In the genomic region with DNA sequence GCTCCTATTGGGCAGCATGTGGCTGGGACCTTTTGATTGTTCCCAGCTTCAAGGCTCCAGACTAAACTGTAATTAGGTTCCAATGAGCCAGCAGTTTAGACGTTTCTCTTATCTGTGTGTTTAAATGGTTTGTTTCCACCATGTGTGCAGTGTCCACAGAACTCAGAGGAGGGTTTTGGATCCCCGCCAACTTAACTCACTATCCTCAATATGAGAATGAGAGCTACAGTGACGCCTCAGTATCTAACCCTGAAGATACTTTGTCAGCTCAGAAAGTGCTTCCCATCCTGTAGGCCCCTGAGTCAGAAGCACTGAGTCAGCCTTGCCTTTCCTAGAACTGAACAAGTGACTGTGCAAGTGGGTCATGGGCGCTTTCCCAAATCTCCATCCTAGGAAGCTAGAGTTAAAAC, we compare ENCODE assay signal across 16 mouse cellular contexts. TPM values are rescaled to one million over a fixed set of nuclear protein-coding genes. Genes with fewer than 3 reads are reported as not detected.
DNase-seq lines count a peak whose midpoint lies in the region; ATAC-seq and TF ChIP-seq lines count a peak whose summit lies in the region.
"Had no signal": no experiment of that assay in that cellular context is flagged by ENCODE, and none has a peak within 500 bp of the region (broad histone marks: within the 10 kb centered on the region; RNA-seq: fewer than 3 reads in every experiment).

No protein-coding gene starts in this region.

- peak overlapping the region; percentile 44 for H3K27ac ChIP-seq in heart, embryonic 12.5 days (ENCODE audit: poor library complexity, severe bottlenecking)
- no peak overlapping the region for H3K27ac ChIP-seq in stomach, postnatal 0 days (replicated peaks)
- H3K27ac ChIP-seq: embryonic facial prominence, embryonic 10.5 days; limb, embryonic 13.5 days; midbrain, embryonic 12.5 days had no signal

- peaks cover 19% of the 10 kb centered on the region for H3K4me1 ChIP-seq in heart, embryonic 12.5 days (replicated peaks)
- no peaks in the 10 kb centered on the region for H3K4me1 ChIP-seq in stomach, postnatal 0 days (replicated peaks; ENCODE audit: control insufficient read depth, insufficient read depth)
- H3K4me1 ChIP-seq: embryonic facial prominence, embryonic 10.5 days; limb, embryonic 13.5 days; midbrain, embryonic 12.5 days had no signal

- no peak overlapping the region for H3K4me2 ChIP-seq in heart, embryonic 12.5 days
- no peak overlapping the region for H3K4me2 ChIP-seq in stomach, postnatal 0 days (replicated peaks; ENCODE audit: low read depth)
- H3K4me2 ChIP-seq: limb, embryonic 13.5 days; midbrain, embryonic 12.5 days had no signal

- H3K27me3 ChIP-seq in heart, embryonic 12.5 days (replicated peaks), result no peaks in the 10 kb centered on the region
- H3K27me3 ChIP-seq in stomach, postnatal 0 days (ENCODE audit: control insufficient read depth, insufficient read depth, low read length), result no peaks in the 10 kb centered on the region
- H3K27me3 ChIP-seq: limb, embryonic 13.5 days; midbrain, embryonic 12.5 days; Patski had no signal

- no peak for TF ChIP-seq EP300 in stomach, postnatal 0 days (optimal IDR thresholded peaks at IDR 0.05)

- WGBS in heart, embryonic 12.5 days, result 40% methylated on average over 4 of the region's 4 CpGs
- WGBS in stomach, postnatal 0 days, result 56% methylated on average over 4 of the region's 4 CpGs

- no peak for TF ChIP-seq CTCF in stomach, postnatal 0 days (IDR thresholded peaks at IDR 0.05; ENCODE audit: low read depth)

- H3K9me3 ChIP-seq in heart, embryonic 12.5 days (replicated peaks), result no peaks in the 10 kb centered on the region
- no peaks in the 10 kb centered on the region for H3K9me3 ChIP-seq in stomach, postnatal 0 days (ENCODE audit: control insufficient read depth, low read length)
- H3K9me3 ChIP-seq: embryonic facial prominence, embryonic 10.5 days; limb, embryonic 13.5 days; midbrain, embryonic 12.5 days had no signal

- DNase-seq in heart, adult 18-20 months, result no peak
- DNase-seq in lung, postnatal 10 days, result peak; percentile 28
- no peak for DNase-seq in lung, postnatal 25 days (ENCODE audit: low spot score)
- peak; percentile 38 for DNase-seq in brain, adult 2 months (ENCODE audit: low read depth, low spot score)
- DNase-seq in stomach, postnatal 0 days (ENCODE audit: low spot score), result no peak
- no peak for DNase-seq in layer of hippocampus, postnatal 10 days (ENCODE audit: low spot score in 2 of 2)
- no peak for DNase-seq in kidney, adult 11 months
- DNase-seq: B cell, adult 2 months; cerebellum, adult 9-10 months; layer of hippocampus, postnatal 36 days; thymus, adult 2 months had no signal

- ATAC-seq in heart, embryonic 12.5 days (ENCODE audit: insufficient number of reproducible peaks, low FRiP score), result peak; percentile 85
- 0 out of 2 replicates have a peak, but pooled peaks have one; percentile 3 for ATAC-seq in stomach, postnatal 0 days (ENCODE audit: low FRiP score, low TSS enrichment)
- ATAC-seq: Patski had no signal

- H3K4me3 ChIP-seq in heart, embryonic 12.5 days, result no peak overlapping the region
- H3K4me3 ChIP-seq in stomach, postnatal 0 days (ENCODE audit: low read depth, low read length), result no peak overlapping the region
- H3K4me3 ChIP-seq: embryonic facial prominence, embryonic 10.5 days; limb, embryonic 13.5 days; midbrain, embryonic 12.5 days had no signal

- no peak overlapping the region for H3K9ac ChIP-seq in heart, embryonic 12.5 days
- H3K9ac ChIP-seq in stomach, postnatal 0 days (ENCODE audit: low read length), result no peak overlapping the region
- H3K9ac ChIP-seq: limb, embryonic 13.5 days; midbrain, embryonic 12.5 days had no signal

- peaks cover 41% of the 10 kb centered on the region for H3K36me3 ChIP-seq in heart, embryonic 12.5 days
- peaks cover 6% of the 10 kb centered on the region for H3K36me3 ChIP-seq in stomach, postnatal 0 days (ENCODE audit: control insufficient read depth, insufficient read depth, low read length)

RNA-seq across cellular contexts. Expression of a gene that starts 11.6 kb away (rescaled TPM):
- 97.6 and 99.1 TPM in 2 replicates for polyA plus RNA-seq in heart, embryonic 12.5 days (2016; fragmentation: Nextera tagmentation; extraction: Ambion mirVana)
- 10 to 100 TPM; 11.1 to 11.6 TPM for total RNA-seq in heart, adult 18-20 months (2021)
- polyA plus RNA-seq in stomach, postnatal 0 days (2015; fragmentation: Nextera tagmentation; extraction: Ambion mirVana), result 41.7 and 42.7 TPM in 2 replicates
- 10 to 100 TPM; 23.2 to 23.5 TPM for total RNA-seq in layer of hippocampus, postnatal 10 days (2021)

RNA-seq across cellular contexts. Expression of a gene that starts 16.3 kb away (rescaled TPM):
- 87.0 and 88.7 TPM in 2 replicates for polyA plus RNA-seq in heart, embryonic 12.5 days (2016; fragmentation: Nextera tagmentation; extraction: Ambion mirVana)
- total RNA-seq in heart, adult 18-20 months (2021), result 10 to 100 TPM; 72.8 to 84.4 TPM
- polyA plus RNA-seq in stomach, postnatal 0 days (2015; fragmentation: Nextera tagmentation; extraction: Ambion mirVana), result 65.0 and 77.4 TPM in 2 replicates
- total RNA-seq in layer of hippocampus, postnatal 10 days (2021), result 10 to 100 TPM; 31.5 to 37.8 TPM

RNA-seq across cellular contexts. Expression of a gene that starts 29.2 kb away (rescaled TPM):
- polyA plus RNA-seq in heart, embryonic 12.5 days (2016; fragmentation: Nextera tagmentation; extraction: Ambion mirVana), result 25.7 and 29.2 TPM in 2 replicates
- 10 to 100 TPM; 28.7 to 33.3 TPM for total RNA-seq in heart, adult 18-20 months (2021)
- polyA plus RNA-seq in stomach, postnatal 0 days (2015; fragmentation: Nextera tagmentation; extraction: Ambion mirVana), result 13.5 and 14.8 TPM in 2 replicates
- 10 to 100 TPM; 43.0 to 50.2 TPM for total RNA-seq in layer of hippocampus, postnatal 10 days (2021)

RNA-seq across cellular contexts. Expression of a gene that starts 29.2 kb away (rescaled TPM):
- polyA plus RNA-seq in heart, embryonic 12.5 days (2016; fragmentation: Nextera tagmentation; extraction: Ambion mirVana), result 37.4 and 37.5 TPM in 2 replicates
- 10 to 100 TPM; 36.9 to 38.1 TPM for total RNA-seq in heart, adult 18-20 months (2021)
- polyA plus RNA-seq in stomach, postnatal 0 days (2015; fragmentation: Nextera tagmentation; extraction: Ambion mirVana), result 21.5 and 23.4 TPM in 2 replicates
- 10 to 100 TPM; 30.0 to 32.0 TPM for total RNA-seq in layer of hippocampus, postnatal 10 days (2021)

Comparison
In these comparisons a context has a peak if more than half of its experiments do, and no peak if none do; other contexts are left out.
1. DNase-seq: peak in lung, postnatal 10 days (single experiment) and brain, adult 2 months (single experiment); none in heart, adult 18-20 months (0 of 2), lung, postnatal 25 days (single experiment), stomach, postnatal 0 days (single experiment), layer of hippocampus, postnatal 10 days (0 of 2) and kidney, adult 11 months (single experiment).